Mouse (Mus musculus): Measurements from ENCODE around the gene Def8. TPM values are rescaled to one million over a fixed set of nuclear protein-coding genes. Genes with fewer than 3 reads are reported as not detected.

Def8 gene
- total and polyA plus RNA-seq, 3 experiments: 17.9 to 22.4 (median 19.9) TPM

GRCm38 (mm10) chr8:123419711-123420110 lies 3.6 kb upstream of the Def8 start:
- dilution Hi-C loops (cut with MboI; ENCODE audit: extremely low pct_ligation_motif_present, extremely low pct_unique_long_range_greater_than_20kb, low sequenced_read_pairs): no loop called here
- in situ Hi-C loops (cut with MboI; ENCODE audit: low pct_ligation_motif_present, low pct_unique_long_range_greater_than_20kb, low sequenced_read_pairs): no loop called here
- Histone ChIP-seq H3K9ac (ENCODE audit: insufficient read depth, low read depth) (no peak overlapping the region), H3K4me3 (replicated peaks in 1 of 3; ENCODE audit: low read depth in 2 of 3, low read length in 2 of 3, poor library complexity in 1 of 3) (no peak overlapping the region), H3K4me2 (ENCODE audit: insufficient read depth, low read depth, poor library complexity, severe bottlenecking) (no peak overlapping the region), H3K36me3 (replicated peaks in 1 of 2; ENCODE audit: control insufficient read depth in 1 of 2, insufficient read depth in 1 of 2, low read length in 1 of 2) (no peaks in the 10 kb centered on the region), H3K27me3 (replicated peaks) (no peaks in the 10 kb centered on the region), H3K9me3 (replicated peaks; ENCODE audit: low read length) (no peaks in the 10 kb centered on the region), H3K27ac (ENCODE audit: insufficient read depth, low read depth) (no peak overlapping the region), H3K4me1 (ENCODE audit: control insufficient read depth in 1 of 2, insufficient read depth in 2 of 2) (peaks cover 0 to 15% of the 10 kb centered on the region in 2 experiments; a peak in 2 of 4 replicates), H3K79me2 (replicated peaks; ENCODE audit: control insufficient read depth, extremely low read depth, insufficient read depth, poor library complexity, severe bottlenecking) (no peaks in the 10 kb centered on the region)
- no peak for DNase-seq (ENCODE audit: extremely low read depth)
- no peak for TF ChIP-seq USF2 (conservative IDR thresholded peaks at IDR 0.05; ENCODE audit: low read depth, low read length)
- TF ChIP-seq TCF12 (IDR thresholded peaks at IDR 0.05; ENCODE audit: low read depth, low read length): no peak
- TF ChIP-seq BHLHE40 (IDR thresholded peaks at IDR 0.05; ENCODE audit: low read depth, low read length): no peak
- no peak for TF ChIP-seq UBTF (IDR thresholded peaks at IDR 0.05; ENCODE audit: low read depth, low read length)
- no peak for TF ChIP-seq E2F4 (IDR thresholded peaks at IDR 0.05; ENCODE audit: insufficient replicate concordance, low read depth, low read length)
- no peak for TF ChIP-seq ZMIZ1 (IDR thresholded peaks at IDR 0.05; ENCODE audit: low read depth, low read length)
- no peak for TF ChIP-seq SMC3 (IDR thresholded peaks at IDR 0.05; ENCODE audit: low read depth, low read length)
- no peak for TF ChIP-seq GABPA (IDR thresholded peaks at IDR 0.05; ENCODE audit: insufficient replicate concordance, low read depth, low read length)
- TF ChIP-seq EP300 (IDR thresholded peaks at IDR 0.05; ENCODE audit: low read length): no peak
- no peak for TF ChIP-seq CTCF (conservative IDR thresholded peaks at IDR 0.05 in 1 of 2, IDR thresholded peaks at IDR 0.05 in 1 of 2; ENCODE audit: low read depth in 2 of 2, low read length in 2 of 2)
- no peak for TF ChIP-seq PAX5 (IDR thresholded peaks at IDR 0.05; ENCODE audit: low read length)
- no peak for TF ChIP-seq KAT2A (IDR thresholded peaks at IDR 0.05; ENCODE audit: insufficient replicate concordance, low read length)
- TF ChIP-seq TBP (conservative IDR thresholded peaks at IDR 0.05; ENCODE audit: low read depth, low read length): no peak
- TF ChIP-seq ZKSCAN1 (IDR thresholded peaks at IDR 0.05; ENCODE audit: borderline replicate concordance, low read depth, low read length): no peak
- no peak for TF ChIP-seq RCOR1 (conservative IDR thresholded peaks at IDR 0.05; ENCODE audit: low read depth, low read length)
- TF ChIP-seq ZC3H11A (IDR thresholded peaks at IDR 0.05; ENCODE audit: low read depth, low read length): no peak
- no peak for TF ChIP-seq USF1 (IDR thresholded peaks at IDR 0.05; ENCODE audit: low read depth, low read length)
- TF ChIP-seq NRF1 (IDR thresholded peaks at IDR 0.05; ENCODE audit: low read depth, low read length): no peak
- no peak for TF ChIP-seq CHD2 (IDR thresholded peaks at IDR 0.05; ENCODE audit: low read length)
- TF ChIP-seq JUND (conservative IDR thresholded peaks at IDR 0.05; ENCODE audit: low read depth, low read length): no peak

GRCm38 (mm10) chr8:123420525-123421281 lies 2.6 kb upstream of the Def8 start:
- H3K27ac ChIP-seq (ENCODE audit: insufficient read depth, low read depth): no peak overlapping the region
- peaks cover 6% of the 10 kb centered on the region for H3K9me3 ChIP-seq (replicated peaks; ENCODE audit: low read length)
- H3K27me3 ChIP-seq (replicated peaks): no peaks in the 10 kb centered on the region
- H3K79me2 ChIP-seq (replicated peaks; ENCODE audit: control insufficient read depth, extremely low read depth, insufficient read depth, poor library complexity, severe bottlenecking): no peaks in the 10 kb centered on the region
- TF ChIP-seq NELFE (IDR thresholded peaks at IDR 0.05; ENCODE audit: low read depth, low read length) (no peak), ZNF384 (IDR thresholded peaks at IDR 0.05; ENCODE audit: low read depth, low read length) (no peak), PAX5 (IDR thresholded peaks at IDR 0.05; ENCODE audit: low read length) (no peak), RCOR1 (conservative IDR thresholded peaks at IDR 0.05; ENCODE audit: low read depth, low read length) (no peak), MAX (IDR thresholded peaks at IDR 0.05; ENCODE audit: low read length) (no peak), E2F4 (IDR thresholded peaks at IDR 0.05; ENCODE audit: insufficient replicate concordance, low read depth, low read length) (no peak), ZMIZ1 (IDR thresholded peaks at IDR 0.05; ENCODE audit: low read depth, low read length) (no peak), ETS1 (conservative IDR thresholded peaks at IDR 0.05; ENCODE audit: low read depth, low read length) (no peak), MYC (IDR thresholded peaks at IDR 0.05; ENCODE audit: low read depth, low read length) (no peak), POLR2AphosphoS2 (IDR thresholded peaks at IDR 0.05; ENCODE audit: low read depth, low read length) (no peak), JUN (IDR thresholded peaks at IDR 0.05; ENCODE audit: insufficient read depth, low read depth, low read length) (no peak), ELF1 (IDR thresholded peaks at IDR 0.05; ENCODE audit: low read depth, low read length) (no peak), MAZ (IDR thresholded peaks at IDR 0.05; ENCODE audit: low read depth, low read length) (no peak), MAFK (IDR thresholded peaks at IDR 0.05; ENCODE audit: insufficient replicate concordance, low read length) (no peak), MXI1 (IDR thresholded peaks at IDR 0.05; ENCODE audit: low read depth, low read length) (no peak), ZKSCAN1 (IDR thresholded peaks at IDR 0.05; ENCODE audit: borderline replicate concordance, low read depth, low read length) (no peak), USF2 (conservative IDR thresholded peaks at IDR 0.05; ENCODE audit: low read depth, low read length) (no peak)
- H3K9ac ChIP-seq (ENCODE audit: insufficient read depth, low read depth): no peak overlapping the region
- dilution Hi-C loops (cut with MboI; ENCODE audit: extremely low pct_ligation_motif_present, extremely low pct_unique_long_range_greater_than_20kb, low sequenced_read_pairs): no loop called here
- no peak for DNase-seq (ENCODE audit: extremely low read depth)
- in situ Hi-C loops (cut with MboI; ENCODE audit: low pct_ligation_motif_present, low pct_unique_long_range_greater_than_20kb, low sequenced_read_pairs): no loop called here
- H3K36me3 ChIP-seq (replicated peaks in 1 of 2; ENCODE audit: control insufficient read depth in 1 of 2, insufficient read depth in 1 of 2, low read length in 1 of 2): no peaks in the 10 kb centered on the region
- no peak overlapping the region for H3K4me3 ChIP-seq (replicated peaks in 1 of 3; ENCODE audit: low read depth in 2 of 3, low read length in 2 of 3, poor library complexity in 1 of 3)
- H3K4me1 ChIP-seq (ENCODE audit: control insufficient read depth in 1 of 2, insufficient read depth in 2 of 2): peaks cover 0 to 15% of the 10 kb centered on the region in 2 experiments; a peak in 2 of 4 replicates
- no peak overlapping the region for H3K4me2 ChIP-seq (ENCODE audit: insufficient read depth, low read depth, poor library complexity, severe bottlenecking)
